Mouse (Mus musculus): ENCODE data around the gene Stum.
"Not testable (repeated sequence)": the region's sequence is repeated elsewhere in the genome, so short reads cannot be mapped to it uniquely, and the experiment has no call there.

Gene Stum

DNA sequence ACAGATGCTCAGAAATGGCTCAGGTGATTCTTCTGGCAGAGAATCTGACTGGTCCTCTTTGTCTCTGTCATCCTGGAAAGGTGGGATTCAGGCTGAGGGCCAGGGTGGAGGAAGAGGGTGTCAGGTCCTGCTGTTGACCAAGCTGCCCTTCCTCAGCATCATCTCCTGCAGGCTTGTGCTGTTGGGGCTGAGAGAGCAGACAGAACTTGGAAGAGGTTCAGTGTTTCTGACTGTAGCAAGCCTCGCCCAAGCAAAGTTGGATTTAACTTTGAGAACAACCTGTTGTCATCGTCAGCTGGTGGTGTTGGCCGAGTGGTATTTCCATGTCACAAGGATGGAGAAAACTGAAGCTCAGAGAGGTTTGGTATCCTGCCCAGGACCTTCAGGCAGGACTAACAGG, 78.6 kb downstream of the Stum start:
- no peak for DNase-seq (ENCODE audit: low spot score)

DNA sequence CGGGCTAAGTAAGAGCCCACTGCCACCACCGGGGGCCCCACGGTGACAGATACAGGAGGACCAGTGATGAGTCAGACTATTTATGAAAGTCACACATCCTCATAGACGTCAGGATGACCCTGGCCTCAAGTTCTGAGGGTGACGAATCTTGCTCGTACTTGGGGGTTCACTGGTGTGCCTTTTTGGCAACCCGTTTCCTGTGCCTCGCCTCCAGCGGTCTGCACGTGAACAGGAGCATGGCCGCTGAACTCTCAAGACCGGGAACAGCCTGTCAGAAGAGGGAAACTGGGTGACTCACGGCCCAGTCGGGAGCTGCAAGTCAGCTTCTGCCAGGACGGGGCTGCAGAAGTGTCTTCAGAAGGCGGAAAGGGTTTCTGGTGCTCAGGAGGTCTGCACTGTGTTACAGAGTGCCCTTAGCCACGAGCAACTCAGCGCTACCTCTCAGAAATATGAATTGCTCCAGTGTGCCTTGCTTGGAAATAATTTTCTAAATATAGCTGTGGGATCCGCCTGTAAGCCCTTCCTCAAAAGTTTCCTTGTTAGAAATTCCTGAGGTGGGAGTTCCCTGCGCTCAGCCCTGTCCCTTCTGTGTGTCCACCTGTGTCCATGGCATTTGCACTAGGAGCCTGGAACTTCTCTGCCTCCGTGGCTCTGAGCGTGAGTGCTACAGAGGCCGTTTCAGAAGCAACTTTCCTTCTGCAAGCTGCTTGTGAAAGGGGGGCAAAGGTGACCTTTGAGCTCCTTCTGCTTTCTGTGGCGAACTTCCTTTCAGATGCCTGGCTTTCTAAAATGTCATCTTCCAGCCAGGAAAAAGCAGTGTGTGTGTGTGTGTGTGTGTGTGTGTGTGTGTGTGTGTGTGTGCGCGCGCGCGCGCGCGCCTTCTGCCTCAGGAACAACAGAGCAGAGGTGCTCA, 79.4 kb downstream of the Stum start:
- DNase-seq (ENCODE audit: low spot score): no peak

GRCm38 (mm10) chr1:180403357-180403693, 80.0 kb downstream of the Stum start:
- no peak for DNase-seq (ENCODE audit: low spot score)

- DNase-seq (ENCODE audit: low spot score): no peak
Measured at GRCm38 (mm10) chr1:180402481-180403081, 80.7 kb downstream of the Stum start.

DNA sequence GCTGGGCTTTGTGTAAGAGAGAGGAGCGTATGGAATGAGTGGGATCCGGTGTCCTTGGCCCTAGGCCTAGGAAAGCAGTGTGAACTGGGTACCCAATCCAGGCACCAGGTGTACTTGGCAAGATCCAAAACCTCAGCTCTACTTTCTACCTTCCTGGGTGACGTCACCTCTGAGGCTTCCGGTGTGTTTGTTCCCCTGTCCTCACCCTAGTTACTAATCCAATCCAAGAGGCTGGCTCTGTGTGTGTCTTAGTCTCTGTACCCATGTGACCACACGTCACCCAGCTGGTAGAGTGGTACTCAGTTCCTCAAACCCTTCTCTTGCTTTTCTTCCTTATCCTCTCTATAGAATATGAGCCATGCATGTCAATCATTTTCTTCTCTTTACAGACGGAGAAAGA, 81.6 kb downstream of the Stum start:
- no peak for DNase-seq (ENCODE audit: low spot score)

DNA sequence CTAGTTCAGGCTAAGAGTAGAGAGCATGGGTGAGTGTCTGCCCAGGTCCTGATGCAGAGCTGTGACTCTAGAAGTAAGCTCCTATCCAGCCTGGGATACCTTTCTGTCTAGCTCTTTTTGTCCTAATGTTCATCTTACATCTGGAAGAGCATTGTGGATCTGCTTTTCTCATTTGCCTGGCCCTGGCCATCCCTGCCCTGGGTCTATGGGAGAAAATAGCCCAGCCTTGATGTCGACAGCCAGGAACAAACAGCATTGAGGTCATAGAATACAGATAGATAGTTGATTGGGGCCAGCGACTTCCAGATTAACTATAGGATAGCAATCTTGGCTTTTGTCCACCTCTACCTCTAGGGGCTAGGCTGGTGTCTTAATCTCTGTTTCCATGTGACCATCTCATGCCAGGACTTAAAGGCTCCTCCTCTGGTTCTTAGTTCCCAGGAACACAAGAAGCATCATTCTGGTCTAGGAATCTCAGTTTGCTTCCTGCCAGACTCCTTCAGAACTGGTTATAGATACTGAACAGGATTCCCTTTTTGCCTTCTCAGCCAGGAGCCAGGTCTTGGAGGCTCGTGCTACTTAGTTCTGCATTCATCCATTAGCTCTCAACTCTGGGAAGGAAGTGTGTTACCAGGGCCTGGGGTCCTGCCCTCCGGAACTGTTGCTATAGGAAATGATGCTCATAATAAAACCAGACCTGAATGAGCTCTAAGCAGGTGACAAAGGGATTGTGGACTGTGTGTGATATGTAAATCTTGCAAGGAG, 82.4 kb downstream of the Stum start:
- no peak for DNase-seq (ENCODE audit: low spot score)

DNA sequence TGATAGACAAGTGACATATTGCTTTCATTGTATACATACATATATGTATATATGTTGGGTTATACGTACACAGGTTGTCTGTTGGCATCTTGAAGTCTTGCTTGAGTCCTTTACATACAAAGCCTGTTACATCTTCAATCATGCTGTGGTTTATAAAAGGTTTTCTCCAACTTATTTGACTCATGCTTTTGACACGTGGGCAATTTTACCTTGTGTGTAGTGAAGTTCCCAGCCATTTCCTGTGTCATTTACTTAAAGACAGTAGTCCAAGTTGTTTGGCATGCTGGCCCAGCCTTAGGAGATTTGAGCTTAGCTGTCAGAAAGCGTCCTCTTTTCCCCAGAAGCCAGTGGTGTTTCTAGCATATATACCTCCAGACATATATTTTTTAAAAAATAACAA, 84.9 kb downstream of the Stum start:
- no peak for DNase-seq (ENCODE audit: low spot score)

- no peak for DNase-seq (ENCODE audit: low spot score)
Measured at GRCm38 (mm10) chr1:180397734-180398133, 85.6 kb downstream of the Stum start.

- DNase-seq (ENCODE audit: low spot score): no peak
Measured at GRCm38 (mm10) chr1:180393873-180394272, 89.4 kb downstream of the Stum start.

- DNase-seq (ENCODE audit: low spot score): no peak
Measured at GRCm38 (mm10) chr1:180393017-180393797, 90.1 kb downstream of the Stum start.

DNA sequence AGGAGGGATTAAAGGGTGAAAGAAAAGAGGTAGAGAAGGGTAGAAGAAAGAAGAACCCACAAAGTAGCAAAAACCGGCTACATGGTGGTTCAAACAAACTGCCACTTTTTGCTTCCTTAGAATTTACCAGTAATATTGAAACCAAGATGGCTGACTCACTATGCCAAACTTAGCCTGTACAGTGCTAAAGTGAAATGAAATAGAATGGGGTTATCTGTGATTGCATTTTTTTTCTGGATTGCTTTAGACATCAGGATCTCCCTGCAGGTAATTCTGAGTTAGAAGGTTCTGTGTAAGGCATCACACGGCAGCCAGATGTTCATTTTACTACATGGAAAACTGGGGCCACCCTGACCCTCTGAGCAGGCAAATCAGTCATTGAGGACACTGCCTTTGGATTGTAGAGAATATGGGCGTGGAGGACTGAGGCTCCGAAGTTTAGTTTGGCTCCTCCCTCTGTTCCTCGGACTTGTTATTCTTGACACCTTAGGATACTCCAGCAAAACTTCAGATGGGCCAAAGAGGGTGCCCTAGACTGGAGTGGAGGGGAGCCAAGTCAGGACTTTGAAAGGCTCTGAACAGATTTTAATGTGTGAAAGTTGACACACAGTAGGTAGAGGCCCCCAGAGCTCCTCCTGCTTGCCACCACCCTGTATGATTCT, 91.0 kb downstream of the Stum start:
- DNase-seq (ENCODE audit: low spot score): no peak

- DNase-seq (ENCODE audit: low spot score): no peak
Measured at GRCm38 (mm10) chr1:180391575-180391945, 91.7 kb downstream of the Stum start.

GRCm38 (mm10) chr1:180390746-180391574, 92.3 kb downstream of the Stum start:
- no peak for DNase-seq (ENCODE audit: low spot score)

- no peak for DNase-seq (ENCODE audit: low spot score)
Measured at GRCm38 (mm10) chr1:180390321-180390731, 93.0 kb downstream of the Stum start.

DNA sequence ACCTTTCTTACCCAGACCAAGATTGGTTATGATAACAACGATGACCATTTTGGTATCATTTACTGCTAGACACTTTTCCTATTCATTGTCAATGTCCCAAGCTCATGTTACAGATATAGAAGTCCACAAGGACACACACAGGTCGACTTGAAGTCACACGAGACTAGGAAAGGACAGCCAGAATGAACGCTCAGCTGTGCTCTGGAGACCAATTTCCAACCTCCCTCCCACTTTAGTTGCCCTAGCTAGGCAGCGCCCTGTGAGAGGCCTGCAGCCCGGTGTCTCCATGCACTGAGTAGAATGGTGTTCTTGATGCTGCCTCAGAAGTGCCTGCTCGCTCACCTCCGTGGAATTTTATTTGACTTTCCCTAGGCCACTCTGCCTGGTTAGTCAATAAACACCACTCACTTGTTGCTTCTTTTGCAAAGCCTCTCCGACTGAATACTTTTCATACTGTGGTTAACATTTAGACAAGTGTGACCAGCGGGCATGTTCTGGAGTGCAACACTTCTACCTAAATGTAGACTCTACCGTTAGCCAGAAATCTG, 94.0 kb downstream of the Stum start:
- DNase-seq (ENCODE audit: low spot score): not testable (repeated sequence)

GRCm38 (mm10) chr1:180388481-180388880, 94.8 kb downstream of the Stum start:
- no peak for DNase-seq (ENCODE audit: low spot score)

GRCm38 (mm10) chr1:180387750-180388480, 95.4 kb downstream of the Stum start:
- DNase-seq (ENCODE audit: low spot score): no peak

- peak; percentile 97 for DNase-seq (ENCODE audit: low spot score)
Measured at GRCm38 (mm10) chr1:180386951-180387749, 96.2 kb downstream of the Stum start.

DNA sequence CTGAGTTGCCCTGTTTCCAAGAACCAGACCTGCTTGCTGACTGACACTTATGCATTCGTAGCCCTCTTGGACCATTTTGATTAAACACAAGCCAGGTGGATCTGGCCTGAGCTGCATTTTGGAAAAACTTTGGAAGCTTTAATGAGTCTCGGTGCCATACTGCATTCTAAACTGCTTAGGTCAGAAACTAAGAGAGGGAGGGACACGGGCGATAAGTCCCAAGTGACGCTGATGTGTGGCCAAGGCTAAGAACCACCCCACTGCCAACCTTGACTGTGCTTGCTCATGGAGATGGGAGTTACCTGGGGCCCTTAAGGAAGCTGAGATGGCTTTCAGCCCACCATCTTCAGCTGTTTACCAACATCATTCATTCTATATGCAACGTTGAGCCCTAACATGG, 98.0 kb downstream of the Stum start:
- no peak for DNase-seq (ENCODE audit: low spot score)
